In the genomic region with DNA sequence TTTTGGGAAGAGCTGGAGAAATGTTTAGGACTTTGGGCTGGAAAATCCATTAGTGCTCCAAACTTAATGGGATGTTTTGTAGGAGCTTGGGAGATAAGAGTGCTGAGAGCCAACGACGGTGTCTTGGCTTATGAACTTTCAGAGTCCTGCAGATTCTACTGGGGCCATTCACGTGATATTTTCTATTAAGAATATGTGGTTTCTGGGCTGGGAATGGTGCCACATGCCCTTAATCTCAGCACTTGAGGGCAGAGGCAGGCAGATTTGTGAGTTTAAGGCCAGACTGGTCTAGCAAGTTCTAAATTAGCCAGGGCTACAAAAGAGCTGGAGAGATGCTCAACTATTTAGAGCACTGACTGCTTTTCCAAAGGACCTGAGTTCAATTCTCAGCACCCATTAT, we compare ENCODE assay signal across 30 mouse cellular contexts. TPM values are rescaled to one million over a fixed set of nuclear protein-coding genes. Genes with fewer than 3 reads are reported as not detected.
DNase-seq lines count a peak whose midpoint lies in the region; ATAC-seq lines count a peak whose summit lies in the region.
"Had no signal": no experiment of that assay in that cellular context is flagged by ENCODE, and none has a peak within 500 bp of the region (broad histone marks: within the 10 kb centered on the region; RNA-seq: fewer than 3 reads in every experiment).

No protein-coding gene starts in this region.

- H3K36me3 ChIP-seq in kidney, embryonic 15.5 days: no peaks in the 10 kb centered on the region
- H3K36me3 ChIP-seq: embryonic facial prominence, embryonic 10.5 days; embryonic facial prominence, embryonic 13.5 days; forebrain, embryonic 12.5 days; forebrain, embryonic 15.5 days; heart, embryonic 12.5 days; heart, embryonic 15.5 days; hindbrain, embryonic 10.5 days; hindbrain, embryonic 13.5 days had no signal

- H3K27me3 ChIP-seq in kidney, embryonic 15.5 days: no peaks in the 10 kb centered on the region
- H3K27me3 ChIP-seq: embryonic facial prominence, embryonic 13.5 days; forebrain, embryonic 12.5 days; forebrain, embryonic 15.5 days; heart, embryonic 12.5 days; hindbrain, embryonic 13.5 days had no signal

- no peak overlapping the region for H3K4me2 ChIP-seq in kidney, embryonic 15.5 days
- H3K4me2 ChIP-seq: embryonic facial prominence, embryonic 13.5 days; forebrain, embryonic 12.5 days; forebrain, embryonic 15.5 days; heart, embryonic 12.5 days; heart, embryonic 15.5 days; hindbrain, embryonic 13.5 days had no signal

- no peak overlapping the region for H3K4me3 ChIP-seq in kidney, embryonic 15.5 days (replicated peaks)
- H3K4me3 ChIP-seq: embryonic facial prominence, embryonic 10.5 days; embryonic facial prominence, embryonic 13.5 days; erythroblast, embryonic 14.5 days; forebrain, embryonic 12.5 days; forebrain, embryonic 15.5 days; heart, embryonic 12.5 days; heart, embryonic 15.5 days; hindbrain, embryonic 10.5 days; hindbrain, embryonic 13.5 days had no signal

- DNase-seq in kidney, adult 11 months: peak; percentile 48
- DNase-seq in kidney, postnatal 14 days: peak; percentile 39
- DNase-seq in kidney, adult 18-20 months: no peak
- DNase-seq in lung, adult 18-20 months: peak; percentile 12 to 29
- no peak for DNase-seq in lung, postnatal 10 days
- DNase-seq: adrenal gland, adult 8-10 months; adrenal gland, postnatal 25 days; cerebellum, adult 11-12 months; cerebellum, adult 8-10 months; cerebellum, postnatal 10 days; cerebellum, postnatal 36 days; embryo, embryonic 11 days; gastrocnemius, postnatal 25 days; heart, adult 18-20 months; heart, postnatal 10 days; heart, postnatal 36 days had no signal

- H3K9me3 ChIP-seq in kidney, embryonic 15.5 days (replicated peaks): no peaks in the 10 kb centered on the region
- H3K9me3 ChIP-seq: embryonic facial prominence, embryonic 10.5 days; embryonic facial prominence, embryonic 13.5 days; forebrain, embryonic 12.5 days; forebrain, embryonic 15.5 days; heart, embryonic 12.5 days; heart, embryonic 15.5 days; hindbrain, embryonic 10.5 days; hindbrain, embryonic 13.5 days had no signal

- 77% methylated on average over 3 of the region's 3 CpGs for WGBS in kidney, embryonic 15.5 days

- no peak overlapping the region for H3K9ac ChIP-seq in kidney, embryonic 15.5 days
- H3K9ac ChIP-seq: embryonic facial prominence, embryonic 13.5 days; forebrain, embryonic 12.5 days; forebrain, embryonic 15.5 days; heart, embryonic 12.5 days; heart, embryonic 15.5 days; hindbrain, embryonic 13.5 days had no signal

- ATAC-seq in kidney, embryonic 15.5 days (replicated peaks; ENCODE audit: low FRiP score): no peak
- ATAC-seq: activated CD4-positive, CD25-positive, alpha-beta regulatory T cell, adult 4 months; forebrain, embryonic 15.5 days had no signal

- H3K4me1 ChIP-seq in kidney, embryonic 15.5 days: peaks cover 2% of the 10 kb centered on the region; the same call in 1 of the 2 replicates
- H3K4me1 ChIP-seq: embryonic facial prominence, embryonic 13.5 days; forebrain, embryonic 12.5 days; forebrain, embryonic 15.5 days had no signal

- H3K27ac ChIP-seq in kidney, embryonic 15.5 days: no peak overlapping the region
- H3K27ac ChIP-seq: embryonic facial prominence, embryonic 10.5 days; embryonic facial prominence, embryonic 13.5 days; forebrain, embryonic 12.5 days; forebrain, embryonic 15.5 days; heart, embryonic 15.5 days; hindbrain, embryonic 10.5 days; hindbrain, embryonic 13.5 days had no signal

RNA-seq across cellular contexts. Expression of a gene that starts 27.3 kb away (rescaled TPM):
- 4.4 and 5.1 TPM in 2 replicates for polyA plus RNA-seq in kidney, embryonic 15.5 days (2015; fragmentation: Nextera tagmentation; extraction: Ambion mirVana)
- polyA plus RNA-seq: activated CD4-positive, CD25-positive, alpha-beta regulatory T cell, adult 4 months had no signal

RNA-seq across cellular contexts. Expression of a gene that starts 34.6 kb away (rescaled TPM):
- 0.30 TPM in 2 replicates for polyA plus RNA-seq in kidney, embryonic 15.5 days (2015; fragmentation: Nextera tagmentation; extraction: Ambion mirVana)
- polyA plus RNA-seq: forebrain, embryonic 15.5 days had no signal

RNA-seq across cellular contexts. Expression of a gene that starts 51.9 kb away (rescaled TPM):
- not detected in 2 replicates for polyA plus RNA-seq in kidney, embryonic 15.5 days (2015; fragmentation: Nextera tagmentation; extraction: Ambion mirVana)
- polyA plus RNA-seq: brain, embryonic 14.5 days; cortical plate, adult 2 months; erythroblast, embryonic 14.5 days; forebrain, embryonic 12.5 days; forebrain, embryonic 15.5 days; gonadal fat pad, adult 2 months; heart, embryonic 12.5 days; heart, embryonic 15.5 days; hindbrain, embryonic 10.5 days; hindbrain, embryonic 13.5 days had no signal

RNA-seq across cellular contexts. Expression of a gene that starts 54.0 kb away (rescaled TPM):
- 26.7 and 34.9 TPM in 2 replicates for polyA plus RNA-seq in kidney, embryonic 15.5 days (2015; fragmentation: Nextera tagmentation; extraction: Ambion mirVana)

RNA-seq across cellular contexts. Expression of a gene that starts 54.4 kb away (rescaled TPM):
- polyA plus RNA-seq in kidney, embryonic 15.5 days (2015; fragmentation: Nextera tagmentation; extraction: Ambion mirVana): 8.8 and 9.0 TPM in 2 replicates

Comparison
In these comparisons a context has a peak if more than half of its experiments do, and no peak if none do; other contexts are left out.
1. DNase-seq: peak in kidney, adult 11 months (single experiment), kidney, postnatal 14 days (single experiment) and lung, adult 18-20 months (2 of 2); none in kidney, adult 18-20 months (single experiment) and lung, postnatal 10 days (single experiment).